Mouse (Mus musculus): ENCODE data around the gene Nt5c1a. TPM values are rescaled to one million over a fixed set of nuclear protein-coding genes. Genes with fewer than 3 reads are reported as not detected.

Gene Nt5c1a
- polyA plus RNA-seq, 1 experiment from 2014 or later, result not detected

- under 1% methylated on average over 44 of the region's 44 CpGs for WGBS
- Histone ChIP-seq H3K4me1 (replicated peaks) (peaks cover 32% of the 10 kb centered on the region), H3K9me3 (no peaks in the 10 kb centered on the region), H3K4me3 (peak within 1 kb of the TSS; percentile 54), H3K4me2 (peak within 1 kb of the TSS; percentile 80), H3K9ac (peak within 1 kb of the TSS; percentile 76), H3K36me3 (no peaks in the 10 kb centered on the region), H3K27me3 (peaks cover 80% of the 10 kb centered on the region), H3K27ac (peak within 1 kb of the TSS; percentile 52)
- peak; percentile 67 for ATAC-seq (ENCODE audit: low FRiP score)
Measured at GRCm38 (mm10) chr4:123182328-123183238, 18.7 kb upstream of the Nt5c1a start, which contains the start of gene Hpcal4. Gene Hpcal4 (plus strand): TSS chr4:123183227.

GRCm38 (mm10) chr4:123183239-123184056 lies 17.9 kb upstream of the Nt5c1a start:
- Histone ChIP-seq H3K27ac (peak overlapping the region; percentile 52), H3K4me3 (peak overlapping the region; percentile 54), H3K36me3 (no peaks in the 10 kb centered on the region), H3K9me3 (no peaks in the 10 kb centered on the region), H3K27me3 (peaks cover 81% of the 10 kb centered on the region), H3K4me2 (peak overlapping the region; percentile 80), H3K4me1 (replicated peaks) (peaks cover 32% of the 10 kb centered on the region), H3K9ac (peak overlapping the region; percentile 76)
- ATAC-seq (ENCODE audit: low FRiP score), result peak; percentile 94
- 11% methylated on average over 42 of the region's 44 CpGs for WGBS

- no peaks in the 10 kb centered on the region for H3K9me3 ChIP-seq
- H3K4me1 ChIP-seq (replicated peaks), result peaks cover 32% of the 10 kb centered on the region
- no peak for ATAC-seq (ENCODE audit: low FRiP score)
- no peak overlapping the region for H3K9ac ChIP-seq
- H3K27me3 ChIP-seq, result peaks cover 79% of the 10 kb centered on the region
- peak overlapping the region; percentile 80 for H3K4me2 ChIP-seq
- no peak overlapping the region for H3K4me3 ChIP-seq
- 33% methylated on average over 3 of the region's 3 CpGs for WGBS
- H3K27ac ChIP-seq, result peak overlapping the region; percentile 40; the same call in 1 of the 2 replicates
- peaks cover 4% of the 10 kb centered on the region; the same call in 1 of the 2 replicates for H3K36me3 ChIP-seq
Measured at GRCm38 (mm10) chr4:123184816-123185215, 16.5 kb upstream of the Nt5c1a start.

DNA sequence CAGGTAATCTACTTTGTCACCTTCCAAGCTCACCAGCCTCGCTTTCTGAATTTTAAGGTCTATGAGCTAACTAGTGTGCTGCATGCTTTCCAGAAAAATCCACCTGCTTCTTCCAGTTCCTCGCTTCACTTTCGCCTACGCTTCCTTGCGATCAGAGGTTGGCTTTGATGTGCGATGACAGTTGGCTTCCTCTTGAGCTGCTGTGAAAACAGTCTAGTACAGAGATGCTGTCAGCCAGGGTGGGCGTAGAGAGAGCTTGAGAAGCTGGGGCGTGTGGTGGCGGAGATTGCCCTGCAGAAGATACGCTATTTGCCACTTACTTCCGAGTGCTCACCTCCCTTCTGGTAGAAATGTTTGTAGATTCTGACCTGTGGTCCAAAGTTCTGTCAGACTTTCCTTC lies 9.0 kb upstream of the Nt5c1a start:
- H3K27me3 ChIP-seq, result peaks cover 37% of the 10 kb centered on the region
- no peaks in the 10 kb centered on the region for H3K9me3 ChIP-seq
- H3K4me1 ChIP-seq (replicated peaks), result no peaks in the 10 kb centered on the region
- H3K27ac ChIP-seq, result no peak overlapping the region
- no peak overlapping the region for H3K9ac ChIP-seq
- H3K4me2 ChIP-seq, result no peak overlapping the region
- H3K4me3 ChIP-seq, result no peak overlapping the region
- ATAC-seq (ENCODE audit: low FRiP score), result no peak
- peaks cover 17% of the 10 kb centered on the region for H3K36me3 ChIP-seq
- 87% methylated on average over 11 of the region's 11 CpGs for WGBS

- 88% methylated on average over 11 of the region's 11 CpGs for WGBS
- Histone ChIP-seq H3K4me1 (replicated peaks) (no peaks in the 10 kb centered on the region), H3K9me3 (no peaks in the 10 kb centered on the region), H3K27ac (no peak overlapping the region), H3K4me3 (no peak overlapping the region), H3K36me3 (peaks cover 15% of the 10 kb centered on the region), H3K9ac (no peak overlapping the region), H3K4me2 (no peak overlapping the region), H3K27me3 (peaks cover 47% of the 10 kb centered on the region)
- no peak for ATAC-seq (ENCODE audit: low FRiP score)
Measured at GRCm38 (mm10) chr4:123193791-123194190, 7.5 kb upstream of the Nt5c1a start.

- no peak overlapping the region for H3K27ac ChIP-seq
- no peak overlapping the region for H3K4me3 ChIP-seq
- peaks cover 56% of the 10 kb centered on the region for H3K27me3 ChIP-seq
- ATAC-seq (ENCODE audit: low FRiP score), result no peak
- H3K9me3 ChIP-seq, result no peaks in the 10 kb centered on the region
- H3K4me1 ChIP-seq (replicated peaks), result peaks cover 10% of the 10 kb centered on the region
- H3K36me3 ChIP-seq, result no peaks in the 10 kb centered on the region; the same call in 1 of the 2 replicates
- H3K4me2 ChIP-seq, result no peak overlapping the region
- no peak overlapping the region for H3K9ac ChIP-seq
- 78% methylated on average over 6 of the region's 6 CpGs for WGBS
Measured at GRCm38 (mm10) chr4:123196695-123197094, 4.6 kb upstream of the Nt5c1a start.

DNA sequence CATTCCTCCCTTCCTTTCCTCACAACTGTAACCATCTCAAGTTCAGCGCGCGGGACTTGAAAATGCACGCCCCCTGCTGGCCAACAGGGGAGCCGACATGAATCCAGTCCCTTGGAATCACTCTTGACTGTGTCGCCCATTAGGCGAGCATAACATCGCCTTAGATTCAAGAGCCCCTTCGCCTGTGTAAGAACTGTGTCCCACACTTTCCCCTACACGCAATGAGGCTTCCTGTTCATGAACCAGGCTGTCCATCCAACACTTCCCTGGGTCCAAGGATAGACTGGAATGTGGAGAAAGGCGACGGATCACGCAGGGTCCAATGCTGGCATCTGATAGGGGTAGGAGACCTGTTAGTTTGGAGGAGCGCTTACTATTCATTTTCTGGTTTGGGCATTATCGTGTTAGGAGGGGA lies 526 bp upstream of the Nt5c1a start:
- 3% methylated on average over 15 of the region's 15 CpGs for WGBS
- peaks cover 70% of the 10 kb centered on the region for H3K27me3 ChIP-seq

DNA sequence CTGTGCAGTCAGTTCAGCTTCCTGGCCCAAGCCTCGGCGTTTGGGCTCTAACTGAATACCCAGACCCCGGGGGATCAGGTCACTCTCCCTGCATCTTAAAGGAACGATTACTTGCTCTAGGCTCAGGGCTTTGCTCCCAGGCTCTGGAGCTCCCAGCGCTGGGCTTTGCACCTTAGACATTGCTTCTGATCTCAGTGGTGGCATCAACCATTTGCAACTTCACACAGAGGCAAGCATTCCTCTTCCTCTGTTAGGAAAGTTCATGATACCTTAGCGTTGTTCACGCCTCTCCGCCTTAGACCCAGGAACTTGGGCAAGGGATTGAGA lies 753 bp downstream of the Nt5c1a start:
- Histone ChIP-seq H3K9me3 (no peaks in the 10 kb centered on the region), H3K9ac (peak overlapping the region; percentile 72; the same call in 1 of the 2 replicates), H3K27ac (no peak overlapping the region), H3K4me1 (replicated peaks) (peaks cover 14% of the 10 kb centered on the region), H3K36me3 (no peaks in the 10 kb centered on the region), H3K4me3 (peak overlapping the region; percentile 42; the same call in 1 of the 2 replicates), H3K4me2 (peak overlapping the region; percentile 76), H3K27me3 (peaks cover 65% of the 10 kb centered on the region)
- 14% methylated on average over 8 of the region's 8 CpGs for WGBS
- ATAC-seq (ENCODE audit: low FRiP score), result no peak

More for the DNA sequence above, 526 bp upstream of the Nt5c1a start:
- Histone ChIP-seq H3K27ac (no peak overlapping the region), H3K9me3 (no peaks in the 10 kb centered on the region), H3K4me2 (peak overlapping the region; percentile 76), H3K4me1 (replicated peaks) (peaks cover 14% of the 10 kb centered on the region), H3K36me3 (no peaks in the 10 kb centered on the region), H3K4me3 (peak overlapping the region; percentile 42), H3K9ac (peak overlapping the region; percentile 72)
- peak; percentile 66; the same call in 1 of the 2 replicates for ATAC-seq (ENCODE audit: low FRiP score)

DNA sequence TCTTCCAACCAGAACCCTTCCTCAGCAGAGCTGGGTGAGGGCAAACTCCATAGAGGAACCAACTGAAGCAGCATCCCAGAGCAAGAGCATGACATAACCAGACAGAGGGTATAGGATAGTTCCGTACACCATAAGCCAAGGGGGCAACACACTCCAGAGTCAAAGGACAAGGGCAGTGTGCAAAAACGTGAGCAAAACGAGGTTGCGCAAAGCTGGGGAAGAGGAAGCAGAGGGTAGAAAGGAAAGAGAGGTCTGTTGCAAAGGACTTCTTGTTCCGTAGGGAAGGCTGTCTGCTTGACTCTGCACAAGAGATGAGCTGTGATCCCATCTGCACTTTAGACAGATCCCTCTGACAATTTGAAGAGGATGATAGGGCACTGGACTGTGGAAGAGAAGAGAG lies 6.0 kb downstream of the Nt5c1a start:
- no peak overlapping the region for H3K4me3 ChIP-seq
- 82% methylated on average over 5 of the region's 5 CpGs for whole genome bisulfite sequencing
- H3K27ac ChIP-seq, result no peak overlapping the region
- H3K27me3 ChIP-seq, result peaks cover 29% of the 10 kb centered on the region
- H3K4me1 ChIP-seq (replicated peaks), result no peaks in the 10 kb centered on the region
- no peak overlapping the region for H3K4me2 ChIP-seq
- no peak overlapping the region for H3K9ac ChIP-seq
- ATAC-seq (ENCODE audit: low FRiP score), result no peak
- H3K36me3 ChIP-seq, result no peaks in the 10 kb centered on the region
- no peaks in the 10 kb centered on the region for H3K9me3 ChIP-seq

DNA sequence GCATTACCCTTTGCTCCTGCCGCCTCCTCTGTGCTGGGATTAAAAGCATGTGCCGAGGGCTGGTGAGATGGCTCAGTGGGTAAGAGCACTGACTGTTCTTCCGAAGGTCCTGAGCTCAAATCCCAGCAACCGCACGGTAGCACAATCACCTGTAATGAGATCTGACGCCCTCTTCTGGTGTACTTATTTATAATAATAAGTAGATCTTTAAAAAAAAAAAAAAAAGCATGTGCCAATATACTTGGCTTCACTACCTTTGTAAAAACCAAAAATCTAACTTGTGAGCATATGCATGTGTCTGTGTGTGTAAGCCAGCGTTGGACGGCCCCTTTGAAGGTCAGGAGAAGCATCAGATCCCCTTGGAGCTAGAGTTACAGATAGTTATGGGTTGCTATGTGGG lies 9.7 kb downstream of the Nt5c1a start:
- peaks cover 13% of the 10 kb centered on the region for H3K4me1 ChIP-seq (replicated peaks)
- H3K9ac ChIP-seq, result no peak overlapping the region
- H3K9me3 ChIP-seq, result no peaks in the 10 kb centered on the region
- no peak overlapping the region for H3K4me2 ChIP-seq
- peaks cover 13% of the 10 kb centered on the region; the same call in 1 of the 2 replicates for H3K27me3 ChIP-seq
- WGBS, result 66% methylated on average over 8 of the region's 8 CpGs
- no peak overlapping the region for H3K4me3 ChIP-seq
- H3K27ac ChIP-seq, result no peak overlapping the region
- no peaks in the 10 kb centered on the region for H3K36me3 ChIP-seq
- ATAC-seq (ENCODE audit: low FRiP score), result no peak

- H3K27ac ChIP-seq, result no peak overlapping the region
- no peak overlapping the region for H3K9ac ChIP-seq
- H3K4me1 ChIP-seq (replicated peaks), result peaks cover 13% of the 10 kb centered on the region
- H3K4me3 ChIP-seq, result no peak overlapping the region
- WGBS, result 63% methylated on average over 5 of the region's 5 CpGs
- H3K4me2 ChIP-seq, result no peak overlapping the region
- H3K9me3 ChIP-seq, result no peaks in the 10 kb centered on the region
- peaks cover 13% of the 10 kb centered on the region; the same call in 1 of the 2 replicates for H3K27me3 ChIP-seq
- ATAC-seq (ENCODE audit: low FRiP score), result no peak
- no peaks in the 10 kb centered on the region for H3K36me3 ChIP-seq
Measured at GRCm38 (mm10) chr4:123211453-123211852, 10.1 kb downstream of the Nt5c1a start.

GRCm38 (mm10) chr4:123212330-123212729 lies 11.0 kb downstream of the Nt5c1a start:
- Histone ChIP-seq H3K4me2 (no peak overlapping the region), H3K9ac (no peak overlapping the region), H3K4me1 (replicated peaks) (peaks cover 13% of the 10 kb centered on the region), H3K9me3 (no peaks in the 10 kb centered on the region), H3K27me3 (peaks cover 8% of the 10 kb centered on the region; the same call in 1 of the 2 replicates), H3K4me3 (no peak overlapping the region), H3K27ac (no peak overlapping the region), H3K36me3 (no peaks in the 10 kb centered on the region)
- ATAC-seq (ENCODE audit: low FRiP score), result no peak
- WGBS, result 54% methylated on average over 2 of the region's 2 CpGs
